Mouse (Mus musculus) embryonic fibroblast, embryonic 13.5 days (primary cell): ENCODE results near the gene Tes. TPM values are rescaled to one million over a fixed set of nuclear protein-coding genes. Genes with fewer than 3 reads are reported as not detected.

Source experiments
- H3K27ac ChIP-seq: 2 replicates; pipeline ENCODE4 v1.5.1; 2012; ENCODE audit warnings: low read length, control low read depth, inconsistent platforms; ENCODE audit not compliant: insufficient read depth
- H3K4me1 ChIP-seq: 2 replicates; pipeline ENCODE4 v1.6.1; 2011; ENCODE audit warnings: low read length; ENCODE audit not compliant: control insufficient read depth, insufficient read depth
- H3K4me3 ChIP-seq: 2 replicates; pipeline ENCODE4 v1.5.1; 2011; ENCODE audit warnings: mild to moderate bottlenecking, control low read depth, low read length; ENCODE audit not compliant: insufficient read depth
- CTCF ChIP-seq: IDR thresholded peaks from 2 replicates; pipeline ENCODE4 v1.5.1; 2011; ENCODE audit warnings: mild to moderate bottlenecking, control low read depth, low read length, moderate library complexity, borderline replicate concordance; ENCODE audit not compliant: insufficient read depth
- POLR2A ChIP-seq: IDR thresholded peaks from 2 replicates; pipeline ENCODE4 v1.6.1; 2011; ENCODE audit warnings: low read depth, mild to moderate bottlenecking, control low read depth, low read length, moderate library complexity
- polyA plus RNA-seq: library from polyadenylated mRNA; stranded (reverse); fragments of >200 nt; gene quantifications from 2 replicates; pipeline ENCODE4 v1.2.4, GENCODE M21; 2011; ENCODE audit warnings: low read depth; ENCODE audit not compliant: missing spikeins, insufficient read length

Tes gene
- polyA plus RNA-seq, 1 experiment = 94.4 TPM

DNA sequence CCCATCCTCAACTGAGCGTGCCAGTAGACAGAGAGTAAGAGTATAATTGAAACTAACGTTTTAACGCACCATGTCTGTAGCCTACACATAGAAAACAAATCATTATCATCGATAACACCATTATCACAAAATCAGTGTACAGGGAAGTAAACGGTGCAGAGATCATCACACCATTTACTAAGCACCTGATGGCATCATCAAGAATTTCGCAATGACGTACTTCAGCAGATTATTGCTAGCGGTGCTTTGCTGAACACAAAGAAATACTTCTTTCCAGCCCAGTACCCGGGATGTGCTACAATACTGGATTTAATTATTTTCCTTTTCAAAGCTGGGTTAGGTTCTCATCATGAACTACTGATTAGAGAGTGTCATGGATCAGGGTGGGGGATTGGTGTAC, 12.3 kb downstream of the Tes start:
- peaks cover 20% of the 10 kb centered on the region for H3K4me1 ChIP-seq
- no peak overlapping the region for H3K27ac ChIP-seq
- no peak for TF ChIP-seq POLR2A
- no peak for TF ChIP-seq CTCF

DNA sequence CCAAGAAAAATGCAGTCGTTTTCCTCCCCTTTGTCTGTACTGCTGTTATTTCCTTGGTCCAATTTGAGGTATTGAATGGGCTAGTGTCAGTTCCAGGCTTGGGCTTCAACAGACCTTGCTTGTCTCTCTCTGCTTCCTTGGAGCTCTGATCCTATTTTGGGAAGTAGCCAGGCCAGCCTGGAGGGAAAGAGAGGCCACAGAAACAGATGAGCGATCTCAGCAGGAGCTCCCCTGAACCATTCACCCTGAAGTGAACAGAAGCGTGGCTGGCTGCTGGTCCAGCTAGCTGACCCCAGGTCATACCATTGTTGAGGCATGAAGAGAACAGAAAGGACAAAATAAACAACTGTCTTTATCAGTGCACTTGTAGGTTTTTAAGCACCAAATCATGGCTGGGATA, 12.8 kb downstream of the Tes start:
- H3K4me1 ChIP-seq = peaks cover 20% of the 10 kb centered on the region
- TF ChIP-seq POLR2A (no peak), CTCF (no peak)
- no peak overlapping the region for H3K27ac ChIP-seq
- H3K4me3 ChIP-seq = no peak overlapping the region

More for the DNA sequence above, 12.3 kb downstream of the Tes start:
- H3K4me3 ChIP-seq = no peak overlapping the region

DNA sequence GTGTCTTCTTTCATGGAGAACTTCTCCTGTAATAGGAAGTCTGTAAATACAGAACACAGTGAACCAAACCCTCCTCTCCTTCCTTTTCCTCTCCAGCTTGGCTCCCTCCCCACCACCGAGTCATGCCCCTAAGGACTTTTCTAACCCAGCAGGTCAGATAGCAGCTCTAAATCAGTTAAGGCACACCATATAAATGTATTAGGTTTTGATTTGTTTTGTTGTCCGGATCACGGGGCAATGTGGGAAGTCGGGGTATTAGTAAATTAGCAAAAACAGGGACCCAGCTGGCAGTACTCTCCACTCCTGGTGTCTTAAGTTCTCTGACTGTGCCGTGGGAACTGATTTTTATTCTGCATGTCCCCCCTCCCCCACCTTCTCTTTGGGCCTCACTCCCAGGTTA, 14.4 kb downstream of the Tes start:
- TF ChIP-seq POLR2A (no peak), CTCF (no peak)
- no peak overlapping the region for H3K4me3 ChIP-seq
- H3K27ac ChIP-seq = peak overlapping the region; percentile 38; the same call in 1 of the 2 replicates
- peaks cover 20% of the 10 kb centered on the region for H3K4me1 ChIP-seq

DNA sequence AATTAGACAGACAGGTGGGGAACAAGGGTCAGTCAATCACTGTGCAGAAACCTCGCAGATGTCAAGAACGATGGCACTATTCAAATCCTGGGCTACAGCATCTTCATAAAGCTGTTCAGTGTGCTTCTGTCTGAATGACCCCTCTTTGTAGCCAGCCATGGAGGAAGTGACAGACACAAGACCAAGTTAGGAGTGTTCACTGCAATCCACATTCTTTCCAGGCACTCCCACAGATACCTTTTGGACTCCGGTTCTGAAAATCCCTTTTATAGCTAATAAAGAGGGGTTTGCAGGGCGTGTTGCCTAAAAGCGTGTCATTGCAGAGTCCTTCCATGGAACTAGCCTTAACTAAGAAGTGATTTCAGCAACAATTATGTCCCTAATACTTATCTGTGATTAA, 14.9 kb downstream of the Tes start:
- no peak overlapping the region; the same call in 1 of the 2 replicates for H3K27ac ChIP-seq
- no peak overlapping the region for H3K4me3 ChIP-seq
- TF ChIP-seq CTCF (no peak), POLR2A (no peak)
- peaks cover 20% of the 10 kb centered on the region for H3K4me1 ChIP-seq

DNA sequence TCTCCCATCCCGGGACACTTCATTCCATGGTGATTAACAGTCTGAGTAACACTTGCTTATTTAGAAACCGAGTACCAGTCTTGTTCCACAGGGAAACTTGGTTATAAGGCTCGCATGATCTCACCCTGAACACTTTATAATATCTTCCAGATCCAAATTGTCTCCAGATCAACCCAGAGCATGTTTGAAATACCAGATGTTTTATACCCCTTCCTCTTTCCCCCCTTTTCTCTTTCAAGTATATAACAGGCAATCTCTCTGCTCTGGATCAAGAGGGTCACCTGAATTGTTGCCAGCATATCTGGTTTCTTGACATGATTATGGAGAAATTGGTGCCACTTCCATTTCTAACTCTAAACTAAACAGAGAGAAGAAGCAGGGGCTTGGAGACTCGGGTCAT, 17.3 kb downstream of the Tes start:
- TF ChIP-seq POLR2A = no peak
- no peak for TF ChIP-seq CTCF
- Histone ChIP-seq H3K27ac (peak overlapping the region; percentile 77), H3K4me1 (peaks cover 15% of the 10 kb centered on the region), H3K4me3 (no peak overlapping the region)

DNA sequence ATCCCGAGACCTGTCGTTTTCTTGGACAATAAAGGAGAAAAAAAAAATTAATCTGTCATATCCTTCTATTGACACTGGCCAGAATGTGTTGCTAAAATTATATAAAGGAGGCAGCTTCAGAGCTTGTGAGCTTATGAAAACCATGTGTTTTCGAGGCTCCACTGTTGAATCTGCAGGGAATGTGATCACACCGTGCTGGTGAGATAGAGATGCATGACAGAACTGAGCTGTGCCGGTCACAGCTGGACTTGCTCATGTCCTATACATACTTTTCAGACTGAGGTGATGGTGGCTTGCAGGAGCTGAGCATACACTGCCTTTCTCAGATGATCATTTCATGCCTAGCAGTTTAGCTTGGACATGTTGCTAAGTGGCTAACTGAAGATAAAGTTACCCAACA, 17.9 kb downstream of the Tes start:
- no peak overlapping the region for H3K27ac ChIP-seq
- no peak for TF ChIP-seq POLR2A
- no peak for TF ChIP-seq CTCF
- H3K4me1 ChIP-seq = peaks cover 12% of the 10 kb centered on the region
- no peak overlapping the region for H3K4me3 ChIP-seq

DNA sequence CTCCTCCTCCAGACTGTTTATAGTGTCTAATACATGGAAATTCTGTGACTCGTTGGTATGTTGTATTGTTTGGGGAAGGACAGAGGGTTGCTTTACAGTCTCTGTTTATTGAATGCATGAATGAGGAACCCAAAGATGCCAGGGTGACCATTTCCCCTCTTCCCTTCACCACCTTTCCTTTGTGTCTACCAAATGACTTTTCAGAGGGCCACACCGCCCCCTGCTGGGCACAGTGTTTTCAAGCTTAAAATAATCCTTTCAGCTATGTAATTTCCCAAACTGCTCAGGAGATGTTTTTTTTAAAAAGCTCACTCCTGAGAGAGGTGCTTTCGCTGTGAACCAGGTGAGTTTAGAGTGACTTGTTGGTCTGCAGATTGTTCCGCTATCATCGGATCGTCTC, 22.5 kb downstream of the Tes start:
- no peak for TF ChIP-seq POLR2A
- peak; percentile 14; the same call in 1 of the 2 replicates for TF ChIP-seq CTCF
- no peak overlapping the region for H3K27ac ChIP-seq
- H3K4me1 ChIP-seq = no peaks in the 10 kb centered on the region; the same call in 1 of the 2 replicates
- no peak overlapping the region for H3K4me3 ChIP-seq

DNA sequence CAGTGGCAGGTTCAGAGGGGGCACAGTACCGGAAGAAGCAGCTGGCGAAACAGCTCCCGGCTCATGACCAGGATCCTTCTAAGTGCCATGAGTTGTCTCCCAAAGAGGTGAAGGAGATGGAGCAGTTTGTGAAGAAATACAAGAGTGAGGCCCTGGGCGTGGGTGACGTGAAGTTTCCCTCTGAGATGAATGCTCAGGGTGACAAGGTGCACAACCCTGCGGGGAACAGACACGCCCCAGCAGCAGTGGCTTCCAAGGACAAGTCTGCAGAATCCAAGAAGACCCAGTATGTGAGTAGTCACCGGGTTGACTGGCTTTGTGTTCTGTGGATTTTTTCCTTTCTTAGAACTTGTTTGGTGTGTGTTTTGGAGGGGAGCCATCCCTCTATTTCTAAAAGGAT, 32.4 kb downstream of the Tes start:
- Histone ChIP-seq H3K4me3 (no peak overlapping the region), H3K4me1 (no peaks in the 10 kb centered on the region), H3K27ac (no peak overlapping the region)
- TF ChIP-seq CTCF (no peak), POLR2A (no peak)

DNA sequence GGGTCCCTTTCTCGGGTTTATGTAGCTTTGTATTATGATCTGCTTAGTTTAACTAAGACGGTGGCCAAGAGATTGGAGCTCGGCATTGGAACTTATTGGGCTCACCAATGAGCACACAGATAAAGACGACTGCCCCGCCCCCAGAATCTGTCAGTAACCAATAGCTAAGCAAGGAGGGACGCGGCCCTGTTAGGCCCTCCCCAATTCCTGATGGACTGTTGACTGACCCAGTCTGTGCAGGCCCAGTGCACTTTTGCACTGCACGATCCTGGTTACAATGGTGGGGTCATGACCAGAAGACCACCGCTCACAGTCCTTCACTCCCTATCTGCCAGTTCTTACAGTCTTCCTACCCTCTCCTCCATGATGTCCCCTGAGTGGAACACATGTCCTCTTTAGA, 33.6 kb downstream of the Tes start:
- Histone ChIP-seq H3K4me3 (no peak overlapping the region), H3K4me1 (no peaks in the 10 kb centered on the region)
- TF ChIP-seq CTCF (no peak), POLR2A (no peak)

DNA sequence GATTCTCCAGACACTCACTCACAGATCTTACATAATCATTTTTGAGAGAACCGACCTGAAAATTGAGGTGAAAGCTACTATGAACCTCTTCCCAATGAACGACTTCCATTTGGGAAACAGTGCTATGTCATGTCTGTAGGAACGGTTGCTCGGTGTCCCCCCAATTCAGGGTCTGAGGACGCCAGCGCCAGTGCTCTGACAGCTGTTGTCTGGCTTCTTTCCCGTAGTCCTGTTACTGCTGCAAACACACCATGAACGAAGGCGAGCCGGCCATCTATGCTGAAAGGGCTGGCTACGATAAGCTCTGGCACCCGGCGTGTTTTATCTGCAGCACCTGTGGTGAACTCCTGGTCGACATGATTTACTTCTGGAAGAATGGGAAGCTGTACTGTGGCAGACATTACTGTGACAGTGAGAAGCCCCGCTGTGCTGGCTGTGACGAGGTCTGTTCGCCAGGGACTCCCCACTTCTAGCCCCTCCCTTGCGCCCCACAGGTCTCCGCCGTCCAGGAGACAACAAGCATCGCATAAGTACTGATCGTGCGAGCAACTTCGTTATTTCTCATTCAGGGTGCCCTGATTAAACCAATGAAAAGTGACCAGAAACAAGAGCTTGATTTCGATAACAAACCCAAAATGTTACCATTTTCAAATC, 34.7 kb downstream of the Tes start:
- Histone ChIP-seq H3K4me3 (no peak overlapping the region), H3K27ac (no peak overlapping the region), H3K4me1 (no peaks in the 10 kb centered on the region)
- TF ChIP-seq CTCF (no peak), POLR2A (no peak)

More for the DNA sequence above, 33.6 kb downstream of the Tes start:
- H3K27ac ChIP-seq = no peak overlapping the region
